Mouse (Mus musculus): Measurements from ENCODE around the gene Sema4b. TPM values are rescaled to one million over a fixed set of nuclear protein-coding genes. Genes with fewer than 3 reads are reported as not detected.

The Sema4b gene
- total and polyA plus RNA-seq, 3 experiments, result 10.5 to 11.4 (median 10.5) TPM

- intact Hi-C loops (cut with DNase I), result loop anchor here (2.0 kb wide), 2 partner anchors 13 to 17 kb away; partner anchors contain the start of genes Cib1 and Gdpgp1
- Histone ChIP-seq H3K79me2 (replicated peaks; ENCODE audit: control insufficient read depth, insufficient read depth, low read length) (no peaks in the 10 kb centered on the region), H3K4me1 (ENCODE audit: control insufficient read depth, insufficient read depth, low read length) (no peaks in the 10 kb centered on the region), H3K4me3 (peak within 1 kb of the TSS; percentile 89), H3K36me3 (ENCODE audit: control insufficient read depth, insufficient read depth, low read length) (no peaks in the 10 kb centered on the region), H3K27ac (peak within 1 kb of the TSS; percentile 78), H3K9ac (ENCODE audit: low read depth, low read length) (peak within 1 kb of the TSS; percentile 65), H3K27me3 (ENCODE audit: control insufficient read depth, insufficient read depth, low read length) (no peaks in the 10 kb centered on the region; the same call in 1 of the 2 replicates)
- DNase-seq, result peak; percentile 94 to 97
- TF ChIP-seq EP300 (IDR thresholded peaks at IDR 0.05; ENCODE audit: insufficient read depth, low read depth, low read length) (peak; percentile 61; the same call in 1 of the 2 replicates), CTCF (IDR thresholded peaks at IDR 0.05) (peak; percentile 68), POLR2A (IDR thresholded peaks at IDR 0.05; ENCODE audit: insufficient read depth, low read depth, low read length) (0 out of 2 replicates have a peak, but pooled peaks have one; percentile 26)
- WGBS, result under 1% methylated on average over 48 of the region's 48 CpGs
These were observed 59.6 kb downstream of the Sema4b start, which contains the start of gene Ttll13 for GRCm38 (mm10) chr7:80246148-80246721. Ttll13 (plus strand) TSS chr7:80246376.

GRCm38 (mm10) chr7:80246859-80247258, 60.2 kb downstream of the Sema4b start:
- H3K79me2 ChIP-seq (replicated peaks; ENCODE audit: control insufficient read depth, insufficient read depth, low read length), result no peaks in the 10 kb centered on the region
- TF ChIP-seq CTCF (IDR thresholded peaks at IDR 0.05) (no peak), POLR2A (IDR thresholded peaks at IDR 0.05; ENCODE audit: insufficient read depth, low read depth, low read length) (no peak), EP300 (IDR thresholded peaks at IDR 0.05; ENCODE audit: insufficient read depth, low read depth, low read length) (no peak)
- H3K36me3 ChIP-seq (ENCODE audit: control insufficient read depth, insufficient read depth, low read length), result no peaks in the 10 kb centered on the region
- intact Hi-C loops (cut with DNase I), result loop anchor here (2.0 kb wide), 2 partner anchors 14 to 16 kb away; partner anchors contain the start of genes Cib1 and Gdpgp1
- peak overlapping the region; percentile 78; the same call in 1 of the 2 replicates for H3K27ac ChIP-seq
- no peaks in the 10 kb centered on the region; the same call in 1 of the 2 replicates for H3K27me3 ChIP-seq (ENCODE audit: control insufficient read depth, insufficient read depth, low read length)
- H3K4me1 ChIP-seq (ENCODE audit: control insufficient read depth, insufficient read depth, low read length), result no peaks in the 10 kb centered on the region
- H3K4me3 ChIP-seq, result peak overlapping the region; percentile 89; the same call in 1 of the 2 replicates
- DNase-seq, result no peak
- no peak overlapping the region for H3K9ac ChIP-seq (ENCODE audit: low read depth, low read length)
- 21% methylated on average over 7 of the region's 7 CpGs for WGBS

GRCm38 (mm10) chr7:80252437-80252836, 65.8 kb downstream of the Sema4b start:
- no peaks in the 10 kb centered on the region for H3K4me1 ChIP-seq (ENCODE audit: control insufficient read depth, insufficient read depth, low read length)
- H3K36me3 ChIP-seq (ENCODE audit: control insufficient read depth, insufficient read depth, low read length), result no peaks in the 10 kb centered on the region
- DNase-seq, result no peak
- H3K27me3 ChIP-seq (ENCODE audit: control insufficient read depth, insufficient read depth, low read length), result no peaks in the 10 kb centered on the region; the same call in 1 of the 2 replicates
- H3K27ac ChIP-seq, result no peak overlapping the region
- H3K79me2 ChIP-seq (replicated peaks; ENCODE audit: control insufficient read depth, insufficient read depth, low read length), result no peaks in the 10 kb centered on the region
- intact Hi-C loops (cut with DNase I), result no loop called here
- no peak overlapping the region for H3K4me3 ChIP-seq
- TF ChIP-seq POLR2A (IDR thresholded peaks at IDR 0.05; ENCODE audit: insufficient read depth, low read depth, low read length) (no peak), EP300 (IDR thresholded peaks at IDR 0.05; ENCODE audit: insufficient read depth, low read depth, low read length) (no peak), CTCF (IDR thresholded peaks at IDR 0.05) (no peak)
- H3K9ac ChIP-seq (ENCODE audit: low read depth, low read length), result no peak overlapping the region
- 75% methylated on average over 7 of the region's 7 CpGs for WGBS

GRCm38 (mm10) chr7:80252886-80253285, 66.2 kb downstream of the Sema4b start:
- Histone ChIP-seq H3K36me3 (ENCODE audit: control insufficient read depth, insufficient read depth, low read length) (no peaks in the 10 kb centered on the region), H3K9ac (ENCODE audit: low read depth, low read length) (no peak overlapping the region), H3K4me1 (ENCODE audit: control insufficient read depth, insufficient read depth, low read length) (no peaks in the 10 kb centered on the region), H3K27ac (no peak overlapping the region), H3K27me3 (ENCODE audit: control insufficient read depth, insufficient read depth, low read length) (no peaks in the 10 kb centered on the region; the same call in 1 of the 2 replicates), H3K79me2 (replicated peaks; ENCODE audit: control insufficient read depth, insufficient read depth, low read length) (no peaks in the 10 kb centered on the region), H3K4me3 (no peak overlapping the region)
- TF ChIP-seq CTCF (IDR thresholded peaks at IDR 0.05), result no peak
- TF ChIP-seq EP300 (IDR thresholded peaks at IDR 0.05; ENCODE audit: insufficient read depth, low read depth, low read length), result no peak
- TF ChIP-seq POLR2A (IDR thresholded peaks at IDR 0.05; ENCODE audit: insufficient read depth, low read depth, low read length), result no peak
- WGBS, result 74% methylated on average over 11 of the region's 11 CpGs
- DNase-seq, result no peak
- intact Hi-C loops (cut with DNase I), result no loop called here

GRCm38 (mm10) chr7:80255981-80256380, 69.3 kb downstream of the Sema4b start:
- no peaks in the 10 kb centered on the region for H3K36me3 ChIP-seq (ENCODE audit: control insufficient read depth, insufficient read depth, low read length)
- H3K9ac ChIP-seq (ENCODE audit: low read depth, low read length), result no peak overlapping the region
- no peak overlapping the region for H3K27ac ChIP-seq
- H3K79me2 ChIP-seq (replicated peaks; ENCODE audit: control insufficient read depth, insufficient read depth, low read length), result no peaks in the 10 kb centered on the region
- 67% methylated on average over 2 of the region's 2 CpGs for WGBS
- H3K27me3 ChIP-seq (ENCODE audit: control insufficient read depth, insufficient read depth, low read length), result no peaks in the 10 kb centered on the region
- no peak for DNase-seq
- intact Hi-C loops (cut with DNase I), result no loop called here
- H3K4me3 ChIP-seq, result no peak overlapping the region
- TF ChIP-seq EP300 (IDR thresholded peaks at IDR 0.05; ENCODE audit: insufficient read depth, low read depth, low read length) (no peak), CTCF (IDR thresholded peaks at IDR 0.05) (peak; percentile 55)
- H3K4me1 ChIP-seq (ENCODE audit: control insufficient read depth, insufficient read depth, low read length), result peaks cover 2% of the 10 kb centered on the region; the same call in 1 of the 2 replicates

- no peak for DNase-seq
- H3K4me1 ChIP-seq (ENCODE audit: control insufficient read depth, insufficient read depth, low read length), result peaks cover 2% of the 10 kb centered on the region; the same call in 1 of the 2 replicates
- H3K27me3 ChIP-seq (ENCODE audit: control insufficient read depth, insufficient read depth, low read length), result no peaks in the 10 kb centered on the region
- no peak overlapping the region for H3K4me3 ChIP-seq
- TF ChIP-seq POLR2A (IDR thresholded peaks at IDR 0.05; ENCODE audit: insufficient read depth, low read depth, low read length), result no peak
- TF ChIP-seq EP300 (IDR thresholded peaks at IDR 0.05; ENCODE audit: insufficient read depth, low read depth, low read length), result no peak
- TF ChIP-seq CTCF (IDR thresholded peaks at IDR 0.05), result no peak
- 63% methylated on average over 2 of the region's 2 CpGs for WGBS
- intact Hi-C loops (cut with DNase I), result no loop called here
- H3K36me3 ChIP-seq (ENCODE audit: control insufficient read depth, insufficient read depth, low read length), result no peaks in the 10 kb centered on the region
- no peaks in the 10 kb centered on the region for H3K79me2 ChIP-seq (replicated peaks; ENCODE audit: control insufficient read depth, insufficient read depth, low read length)
- no peak overlapping the region for H3K27ac ChIP-seq
- H3K9ac ChIP-seq (ENCODE audit: low read depth, low read length), result no peak overlapping the region
These were observed 71.1 kb downstream of the Sema4b start for GRCm38 (mm10) chr7:80257706-80258105.
